Mouse (Mus musculus): ENCODE measurements around the gene Wdr4. TPM values are rescaled to one million over a fixed set of nuclear protein-coding genes. Genes with fewer than 3 reads are reported as not detected.

Wdr4 gene
- polyA plus RNA-seq, 1 experiment from 2014 or later, result 21.9 TPM

- H3K4me3 ChIP-seq, result no peak overlapping the region
- no peak overlapping the region for H3K4me2 ChIP-seq
- ATAC-seq (ENCODE audit: extremely low read depth, insufficient number of reproducible peaks, low FRiP score, low TSS enrichment), result no peak
- H3K27ac ChIP-seq (replicated peaks), result no peak overlapping the region
- no peak overlapping the region for H3K9ac ChIP-seq
- no peaks in the 10 kb centered on the region for H3K9me3 ChIP-seq
- H3K36me3 ChIP-seq, result peaks cover 15% of the 10 kb centered on the region
- H3K4me1 ChIP-seq, result no peaks in the 10 kb centered on the region
- H3K27me3 ChIP-seq (replicated peaks), result peaks cover 7% of the 10 kb centered on the region
Measured at GRCm38 (mm10) chr17:31491355-31491754, 28.4 kb downstream of the Wdr4 start.

- WGBS, result 44% methylated on average over 6 of the region's 6 CpGs
- H3K9ac ChIP-seq, result no peak overlapping the region
- H3K4me1 ChIP-seq, result no peaks in the 10 kb centered on the region
- no peak overlapping the region for H3K4me3 ChIP-seq
- H3K4me2 ChIP-seq, result no peak overlapping the region
- no peak for ATAC-seq (ENCODE audit: extremely low read depth, insufficient number of reproducible peaks, low FRiP score, low TSS enrichment)
- H3K27ac ChIP-seq (replicated peaks), result no peak overlapping the region
- H3K36me3 ChIP-seq, result no peaks in the 10 kb centered on the region
- peaks cover 7% of the 10 kb centered on the region for H3K27me3 ChIP-seq (replicated peaks)
- no peaks in the 10 kb centered on the region for H3K9me3 ChIP-seq
Measured at GRCm38 (mm10) chr17:31487433-31488060, 32.2 kb downstream of the Wdr4 start.

GRCm38 (mm10) chr17:31486616-31487198 is 33.1 kb downstream of the Wdr4 start:
- 80% methylated on average over 10 of the region's 10 CpGs for WGBS

GRCm38 (mm10) chr17:31479108-31479844 is 40.5 kb downstream of the Wdr4 start:
- WGBS, result 54% methylated on average over 11 of the region's 11 CpGs
- no peak for ATAC-seq (ENCODE audit: extremely low read depth, insufficient number of reproducible peaks, low FRiP score, low TSS enrichment)
- 0 out of 2 replicates have a peak, but pooled peaks cover 6% of the 10 kb centered on the region for H3K36me3 ChIP-seq

More at GRCm38 (mm10) chr17:31486616-31487198, 33.1 kb downstream of the Wdr4 start:
- no peak overlapping the region for H3K27ac ChIP-seq (replicated peaks)
- H3K9me3 ChIP-seq, result no peaks in the 10 kb centered on the region
- no peak for ATAC-seq (ENCODE audit: extremely low read depth, insufficient number of reproducible peaks, low FRiP score, low TSS enrichment)
- H3K27me3 ChIP-seq (replicated peaks), result peaks cover 7% of the 10 kb centered on the region
- no peak overlapping the region for H3K9ac ChIP-seq
- no peaks in the 10 kb centered on the region for H3K36me3 ChIP-seq
- H3K4me1 ChIP-seq, result no peaks in the 10 kb centered on the region
- no peak overlapping the region for H3K4me2 ChIP-seq
- H3K4me3 ChIP-seq, result no peak overlapping the region

GRCm38 (mm10) chr17:31478606-31479005 is 41.2 kb downstream of the Wdr4 start:
- 0 out of 2 replicates have a peak, but pooled peaks cover 6% of the 10 kb centered on the region for H3K36me3 ChIP-seq
- ATAC-seq (ENCODE audit: extremely low read depth, insufficient number of reproducible peaks, low FRiP score, low TSS enrichment), result no peak
- H3K4me1 ChIP-seq, result no peaks in the 10 kb centered on the region
- H3K27me3 ChIP-seq (replicated peaks), result no peaks in the 10 kb centered on the region
- H3K9me3 ChIP-seq, result no peaks in the 10 kb centered on the region
- 77% methylated on average over 7 of the region's 7 CpGs for WGBS
- no peak overlapping the region for H3K4me2 ChIP-seq
- H3K4me3 ChIP-seq, result no peak overlapping the region
- no peak overlapping the region for H3K27ac ChIP-seq (replicated peaks)
- no peak overlapping the region for H3K9ac ChIP-seq

More at GRCm38 (mm10) chr17:31479108-31479844, 40.5 kb downstream of the Wdr4 start:
- H3K9me3 ChIP-seq, result no peaks in the 10 kb centered on the region
- no peaks in the 10 kb centered on the region for H3K4me1 ChIP-seq
- no peak overlapping the region for H3K4me3 ChIP-seq
- H3K27me3 ChIP-seq (replicated peaks), result no peaks in the 10 kb centered on the region
- H3K27ac ChIP-seq (replicated peaks), result no peak overlapping the region
- no peak overlapping the region for H3K9ac ChIP-seq
- no peak overlapping the region for H3K4me2 ChIP-seq

DNA sequence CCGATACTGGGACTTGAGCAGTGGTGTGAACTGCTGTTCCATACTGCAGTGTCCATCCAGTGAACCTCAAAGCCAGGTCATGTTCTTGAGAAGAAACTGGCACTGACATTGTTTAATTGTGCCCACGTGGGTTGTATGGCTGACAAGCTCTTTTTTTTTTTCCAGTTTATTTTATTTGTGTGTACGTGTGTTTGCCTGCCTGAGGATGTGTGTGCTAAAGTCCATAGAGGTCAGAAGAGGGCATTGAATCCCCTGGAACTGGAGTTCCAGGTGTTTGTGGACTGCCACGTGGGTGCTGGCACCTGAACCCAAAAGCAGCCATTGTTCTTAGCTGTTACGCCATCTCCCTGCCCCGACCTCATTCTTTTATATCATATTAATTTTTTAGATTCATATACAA is 45.4 kb downstream of the Wdr4 start:
- H3K4me1 ChIP-seq, result no peaks in the 10 kb centered on the region
- no peak overlapping the region for H3K27ac ChIP-seq (replicated peaks)
- ATAC-seq (ENCODE audit: extremely low read depth, insufficient number of reproducible peaks, low FRiP score, low TSS enrichment), result no peak
- H3K36me3 ChIP-seq, result 0 out of 2 replicates have a peak, but pooled peaks cover 6% of the 10 kb centered on the region
- no peaks in the 10 kb centered on the region for H3K27me3 ChIP-seq (replicated peaks)
- no peak overlapping the region for H3K4me3 ChIP-seq
- H3K9me3 ChIP-seq, result no peaks in the 10 kb centered on the region
- WGBS, result 66% methylated on average over 6 of the region's 6 CpGs
- H3K9ac ChIP-seq, result no peak overlapping the region
- H3K4me2 ChIP-seq, result no peak overlapping the region

DNA sequence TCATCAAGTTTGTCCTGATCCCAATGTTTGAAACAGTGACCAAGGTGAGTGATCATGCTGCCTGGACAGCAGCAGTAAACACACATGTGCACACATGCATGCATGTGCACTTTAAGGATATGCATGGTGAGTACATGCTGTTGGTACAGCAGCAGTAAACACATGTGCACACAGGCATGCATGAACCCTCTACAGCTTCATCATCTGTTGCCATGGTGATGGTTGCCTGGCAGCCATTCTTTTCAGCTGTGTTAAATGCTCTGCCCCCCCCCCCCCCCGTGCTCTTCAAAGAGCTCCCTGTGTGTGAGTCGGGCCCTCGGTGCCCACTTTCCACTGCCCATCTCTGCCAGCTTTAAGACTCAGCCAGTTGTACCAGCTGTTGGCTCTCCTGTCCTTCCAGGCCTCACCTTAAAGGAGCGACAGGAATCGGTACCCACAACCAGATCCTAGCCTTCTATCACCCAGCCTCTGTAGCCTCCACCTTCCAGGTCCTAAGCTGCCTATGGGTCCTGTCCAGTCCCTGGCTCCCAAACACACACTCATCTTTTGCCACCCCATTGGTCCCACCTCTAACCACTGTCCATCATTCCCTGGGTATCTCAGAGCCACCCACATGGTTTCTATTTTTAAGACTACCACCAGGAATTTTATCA is 48.9 kb downstream of the Wdr4 start:
- Histone ChIP-seq H3K4me1 (no peaks in the 10 kb centered on the region), H3K4me2 (no peak overlapping the region), H3K9ac (no peak overlapping the region), H3K4me3 (no peak overlapping the region), H3K27ac (replicated peaks) (no peak overlapping the region), H3K9me3 (no peaks in the 10 kb centered on the region), H3K36me3 (peaks cover 20% of the 10 kb centered on the region), H3K27me3 (replicated peaks) (no peaks in the 10 kb centered on the region)
- 92% methylated on average over 5 of the region's 5 CpGs for WGBS
- no peak for ATAC-seq (ENCODE audit: extremely low read depth, insufficient number of reproducible peaks, low FRiP score, low TSS enrichment)

GRCm38 (mm10) chr17:31468496-31468895 is 51.3 kb downstream of the Wdr4 start:
- Histone ChIP-seq H3K9me3 (no peaks in the 10 kb centered on the region), H3K27me3 (replicated peaks) (no peaks in the 10 kb centered on the region), H3K9ac (no peak overlapping the region), H3K4me3 (no peak overlapping the region), H3K36me3 (peaks cover 18% of the 10 kb centered on the region), H3K4me1 (no peaks in the 10 kb centered on the region), H3K27ac (replicated peaks) (no peak overlapping the region), H3K4me2 (no peak overlapping the region)
- ATAC-seq (ENCODE audit: extremely low read depth, insufficient number of reproducible peaks, low FRiP score, low TSS enrichment), result no peak
- WGBS, result 50% methylated on average over 5 of the region's 5 CpGs

DNA sequence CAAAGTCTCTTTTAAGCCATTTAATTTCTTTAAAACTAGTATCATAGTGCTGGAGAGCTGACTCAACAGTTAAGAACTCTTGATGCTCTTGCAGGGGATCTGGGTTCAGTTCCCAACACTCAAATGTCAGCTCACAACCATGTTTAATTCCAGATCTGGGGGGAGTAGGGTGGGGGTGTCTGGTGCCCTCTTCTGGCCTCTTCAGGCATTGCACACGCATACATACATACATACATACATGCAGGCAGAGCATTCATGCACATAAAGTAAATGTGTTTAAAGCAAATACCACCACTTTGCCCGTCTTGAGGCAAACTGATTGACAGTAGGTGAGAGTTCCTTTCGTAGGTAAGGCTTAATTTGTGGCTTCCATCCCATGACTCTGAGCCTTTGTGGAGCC is 52.9 kb downstream of the Wdr4 start:
- Histone ChIP-seq H3K27ac (replicated peaks) (no peak overlapping the region), H3K9me3 (no peaks in the 10 kb centered on the region)

DNA sequence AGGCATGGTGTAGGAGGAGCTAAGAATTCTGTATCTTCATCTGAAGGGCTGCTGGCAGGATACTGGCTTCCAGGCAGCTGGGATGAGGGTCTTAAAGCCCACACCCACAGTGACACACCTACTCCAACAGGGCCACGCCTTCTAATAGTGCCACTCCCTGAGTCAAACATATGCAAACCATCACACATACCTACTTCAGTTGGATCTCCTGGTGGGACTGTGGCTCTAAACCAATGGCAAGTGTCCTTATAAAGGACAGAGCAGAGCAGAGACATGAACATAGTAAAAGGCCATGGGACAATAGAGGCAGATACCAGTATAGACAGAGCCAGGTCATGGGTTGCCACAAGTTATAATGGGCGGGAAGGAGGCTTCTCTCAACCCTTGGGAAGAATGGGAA is 57.3 kb downstream of the Wdr4 start:
- Histone ChIP-seq H3K9me3 (no peaks in the 10 kb centered on the region), H3K4me2 (no peak overlapping the region), H3K27me3 (replicated peaks) (no peaks in the 10 kb centered on the region), H3K27ac (replicated peaks) (no peak overlapping the region), H3K9ac (no peak overlapping the region), H3K36me3 (peaks cover 32% of the 10 kb centered on the region), H3K4me3 (no peak overlapping the region), H3K4me1 (no peaks in the 10 kb centered on the region)
- 69% methylated on average over 2 of the region's 2 CpGs for WGBS
- ATAC-seq (ENCODE audit: extremely low read depth, insufficient number of reproducible peaks, low FRiP score, low TSS enrichment), result no peak

More for the DNA sequence above, 52.9 kb downstream of the Wdr4 start:
- ATAC-seq (ENCODE audit: extremely low read depth, insufficient number of reproducible peaks, low FRiP score, low TSS enrichment), result no peak
- Histone ChIP-seq H3K4me1 (no peaks in the 10 kb centered on the region), H3K4me2 (no peak overlapping the region), H3K27me3 (replicated peaks) (no peaks in the 10 kb centered on the region), H3K9ac (no peak overlapping the region), H3K4me3 (no peak overlapping the region), H3K36me3 (peaks cover 27% of the 10 kb centered on the region)
- WGBS, result 73% methylated on average over 3 of the region's 3 CpGs

GRCm38 (mm10) chr17:31460416-31460815 is 59.4 kb downstream of the Wdr4 start:
- WGBS, result 59% methylated on average over 4 of the region's 4 CpGs

More at GRCm38 (mm10) chr17:31460416-31460815, 59.4 kb downstream of the Wdr4 start:
- H3K27me3 ChIP-seq (replicated peaks), result no peaks in the 10 kb centered on the region
- no peak for ATAC-seq (ENCODE audit: extremely low read depth, insufficient number of reproducible peaks, low FRiP score, low TSS enrichment)
- H3K4me2 ChIP-seq, result no peak overlapping the region
- no peak overlapping the region for H3K9ac ChIP-seq
- no peak overlapping the region for H3K4me3 ChIP-seq
- H3K4me1 ChIP-seq, result peaks cover 15% of the 10 kb centered on the region
- H3K27ac ChIP-seq (replicated peaks), result no peak overlapping the region
- no peaks in the 10 kb centered on the region for H3K9me3 ChIP-seq
- peaks cover 14% of the 10 kb centered on the region for H3K36me3 ChIP-seq
